Mouse (Mus musculus) erythroblast, embryonic 14.5 days (primary cell): ENCODE data around the gene Slf2.

Source experiments
- GATA1 ChIP-seq: IDR thresholded peaks from 2 replicates; pipeline ENCODE4 v1.6.1; 2012; ENCODE audit warnings: low read length, inconsistent platforms, mixed read lengths
- TAL1 ChIP-seq: IDR thresholded peaks from 3 replicates; pipeline ENCODE4 v1.6.1; 2012; ENCODE audit warnings: low read length, inconsistent platforms, mixed read lengths

DNA sequence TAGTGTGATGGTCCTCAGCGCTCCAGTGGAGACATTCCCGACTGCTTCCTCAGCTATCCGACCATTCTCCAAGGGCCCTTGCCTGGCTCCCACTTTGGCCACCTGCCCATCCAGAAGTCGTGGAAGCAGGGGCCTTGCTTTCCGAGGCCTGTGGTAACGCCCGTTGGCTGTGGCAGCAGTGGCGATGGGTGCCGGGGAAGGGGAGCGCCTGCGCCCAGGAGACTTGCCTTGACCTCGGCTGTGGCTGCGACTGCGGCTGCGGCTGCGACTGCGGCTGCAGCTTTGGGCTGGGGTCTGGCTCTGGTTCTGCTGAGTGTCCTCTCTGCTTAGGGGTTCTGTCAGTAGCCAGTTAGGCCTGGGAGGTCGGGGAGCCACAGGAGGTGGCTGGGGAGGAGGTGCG is 97.8 kb downstream of the Slf2 start:
- TF ChIP-seq GATA1: no peak
- no peak for TF ChIP-seq TAL1
